Mouse (Mus musculus) cerebellum, postnatal 36 days (tissue): ENCODE results near the gene Olfr307.
"Not testable (repeated sequence)": the region's sequence is repeated elsewhere in the genome, so short reads cannot be mapped to it uniquely, and the experiment has no call there.

Experiments used
- DNase-seq, 2 experiments: peaks; one replicate each; pipeline ENCODE4 v3.0.0; 2021 to 2022; ENCODE audit warnings: mixed read lengths in 2 of 2

The Olfr307 gene

DNA sequence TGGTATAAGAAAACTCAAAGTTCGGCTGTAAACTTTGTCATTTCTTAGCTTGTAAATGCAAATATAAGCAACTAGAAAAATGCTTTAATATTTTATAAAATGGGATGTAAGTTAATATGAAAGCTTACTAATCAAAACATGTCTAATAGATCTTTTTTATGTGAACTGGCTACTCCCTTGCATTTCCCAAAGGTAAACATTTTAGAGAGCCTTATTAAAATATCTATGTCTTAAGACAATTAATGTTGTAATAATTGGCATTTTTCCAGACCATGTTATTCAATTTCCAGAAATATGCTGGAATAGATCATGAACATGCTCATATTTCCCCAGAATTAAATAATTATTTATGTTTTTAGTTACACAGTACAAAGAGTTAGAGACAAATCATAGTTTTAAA lies at the start of gene Olfr307:
Gene Olfr307 (minus strand): TSS at position 101 of the 400 bp plus-strand sequence.
- no peak for DNase-seq

DNA sequence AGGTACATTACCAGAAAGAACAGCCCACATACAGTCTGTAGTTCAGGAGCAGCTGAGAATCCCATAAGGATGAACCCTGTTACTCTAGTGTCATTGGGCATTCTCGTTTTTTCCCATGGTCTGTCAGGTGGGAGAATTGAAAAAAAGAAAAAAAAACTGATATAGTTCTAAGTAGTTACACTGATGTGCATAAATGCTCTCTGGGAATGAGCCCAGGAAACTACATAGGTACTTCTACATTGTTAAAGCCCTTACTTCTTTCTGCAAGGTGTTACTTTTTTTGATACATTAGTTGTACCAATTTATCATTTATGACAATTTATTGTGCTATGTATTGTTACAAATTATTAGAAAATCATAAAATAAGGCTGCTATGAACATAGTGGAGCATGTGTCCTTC lies 49.2 kb upstream of the Olfr307 start, which contains the start of gene Olfr304:
Gene Olfr304 (minus strand): TSS at position 101 of the 400 bp plus-strand sequence.
- no peak for DNase-seq

DNA sequence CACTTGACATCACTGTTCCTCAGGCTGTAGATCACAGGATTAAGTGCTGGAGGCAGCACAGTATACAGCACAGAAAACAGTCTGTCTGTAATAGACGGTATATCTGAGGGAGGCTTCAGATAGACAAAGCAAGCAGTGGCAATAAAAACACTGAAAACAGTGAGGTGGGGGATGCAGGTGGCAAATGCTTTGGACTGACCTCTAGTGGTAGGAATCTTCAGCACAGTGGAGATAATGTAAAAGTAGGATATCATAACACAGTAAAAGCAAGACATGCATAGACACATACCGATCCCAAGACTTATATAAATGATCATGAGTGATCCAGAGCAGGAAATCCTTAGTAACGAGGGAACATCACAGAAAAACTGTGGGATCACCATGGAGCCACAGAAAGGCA lies 48.4 kb upstream of the Olfr307 start:
- DNase-seq: no peak

DNA sequence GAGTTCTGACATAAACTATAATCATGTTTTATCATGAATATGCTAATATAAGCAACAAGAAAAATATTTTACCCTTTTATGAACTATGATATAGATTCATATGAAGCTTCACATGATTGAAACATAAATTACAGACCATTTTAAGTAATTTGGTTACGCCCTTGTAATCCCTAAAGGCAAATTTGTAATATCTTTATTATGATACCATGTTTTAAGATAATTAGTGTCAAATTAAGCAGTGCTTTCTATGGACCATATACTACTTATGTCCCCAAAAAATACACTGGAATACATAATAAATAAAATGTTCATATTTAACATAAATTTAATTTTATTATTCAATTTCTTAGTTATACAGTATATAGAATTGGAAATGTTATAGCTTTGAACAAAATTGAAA lies 29.4 kb upstream of the Olfr307 start, which contains the start of gene Olfr305:
Gene Olfr305 (minus strand): TSS at position 101 of the 400 bp plus-strand sequence.
- DNase-seq: no peak

DNA sequence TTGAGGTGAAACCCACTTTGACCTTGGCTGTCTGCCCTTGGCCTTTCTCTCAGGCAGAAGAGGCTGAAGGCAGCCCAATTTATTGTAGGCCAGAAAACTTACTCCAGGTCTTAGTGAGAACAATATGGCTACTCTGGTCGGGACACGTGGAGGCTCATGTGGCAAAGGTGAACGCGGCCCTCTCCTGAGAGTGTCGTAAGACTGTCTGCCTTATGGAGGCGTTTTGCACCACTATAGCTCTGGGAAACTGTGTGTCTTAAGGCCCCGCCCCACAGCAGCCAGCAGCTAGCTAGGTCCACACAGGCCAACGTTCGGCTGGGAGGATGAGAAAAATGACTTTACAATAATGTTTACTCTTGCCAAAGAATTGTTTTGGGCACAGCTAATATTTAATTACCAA lies 8.9 kb upstream of the Olfr307 start:
- DNase-seq: not testable (repeated sequence)

DNA sequence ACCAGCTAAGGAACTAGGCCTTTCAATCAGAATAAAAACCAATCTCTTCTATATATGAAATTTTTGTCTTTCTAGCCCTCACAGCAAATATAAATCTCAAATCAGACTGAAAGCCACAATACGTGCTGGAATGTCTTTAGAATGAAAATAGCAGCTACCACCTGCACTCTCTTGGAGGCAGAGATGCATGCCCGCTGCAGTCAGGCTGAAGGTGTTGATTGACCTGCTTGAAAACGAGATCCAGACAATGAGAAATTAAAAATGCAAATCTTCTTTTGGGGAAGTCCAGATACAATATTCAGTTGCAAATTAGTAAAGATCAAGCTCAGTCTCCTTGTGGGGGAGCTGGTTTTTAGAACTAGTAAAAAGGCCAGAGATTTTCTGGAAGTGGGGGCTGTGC lies 6.9 kb upstream of the Olfr307 start:
- no peak for DNase-seq

DNA sequence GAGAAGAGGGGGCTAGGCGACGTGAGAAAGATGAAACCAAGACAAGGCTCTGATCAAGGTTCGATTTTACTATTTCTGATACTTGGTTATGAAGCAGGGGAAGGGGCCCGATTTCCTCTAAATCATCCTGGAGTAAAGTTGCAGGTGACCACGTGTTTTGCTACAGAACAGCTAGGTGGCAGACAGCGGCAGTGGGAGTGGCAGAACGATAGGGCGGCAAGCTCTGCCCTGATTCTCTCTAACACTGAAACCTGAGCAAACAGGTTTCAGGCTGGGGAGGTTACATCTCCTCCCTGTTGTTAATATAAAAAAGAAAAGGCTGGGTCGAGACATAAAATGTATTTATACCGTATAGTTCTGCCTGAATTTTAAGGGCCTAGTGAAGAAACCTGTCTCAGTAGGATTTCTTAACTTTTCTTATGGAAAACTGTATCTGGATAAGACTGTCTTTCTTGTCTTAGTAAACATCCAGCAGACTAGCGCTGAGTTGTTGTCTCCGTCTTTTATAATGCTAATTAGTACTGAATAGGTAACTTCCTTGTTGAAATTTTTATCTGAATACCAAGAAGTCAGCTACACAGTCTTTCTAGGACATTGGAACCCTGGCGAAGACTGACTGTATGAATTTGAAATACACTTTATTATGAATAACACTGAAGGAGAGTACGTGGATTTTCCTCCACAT lies 5.6 kb upstream of the Olfr307 start:
- DNase-seq: no peak

DNA sequence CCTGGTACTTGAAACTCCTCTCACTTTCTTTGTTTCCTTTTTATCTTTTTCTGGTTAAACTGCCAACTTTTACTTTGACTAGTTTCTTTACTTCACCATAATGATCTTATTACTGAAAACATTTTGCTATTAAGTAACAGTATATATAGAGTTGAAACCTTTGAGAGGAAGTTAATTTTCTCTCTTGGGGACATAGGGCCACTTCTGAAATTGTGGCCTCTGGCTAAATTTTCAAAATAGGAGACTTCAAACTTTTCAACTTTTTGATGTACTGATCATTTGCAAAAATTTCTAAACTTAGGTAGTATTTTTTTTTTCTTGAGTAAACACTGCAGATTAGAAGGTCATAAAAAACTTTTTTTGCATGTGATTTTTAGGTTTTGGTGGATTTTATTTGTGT lies 11.9 kb downstream of the Olfr307 start, which contains the start of gene Olfr308:
Gene Olfr308 (minus strand): TSS at position 101 of the 400 bp plus-strand sequence.
- no peak for DNase-seq

DNA sequence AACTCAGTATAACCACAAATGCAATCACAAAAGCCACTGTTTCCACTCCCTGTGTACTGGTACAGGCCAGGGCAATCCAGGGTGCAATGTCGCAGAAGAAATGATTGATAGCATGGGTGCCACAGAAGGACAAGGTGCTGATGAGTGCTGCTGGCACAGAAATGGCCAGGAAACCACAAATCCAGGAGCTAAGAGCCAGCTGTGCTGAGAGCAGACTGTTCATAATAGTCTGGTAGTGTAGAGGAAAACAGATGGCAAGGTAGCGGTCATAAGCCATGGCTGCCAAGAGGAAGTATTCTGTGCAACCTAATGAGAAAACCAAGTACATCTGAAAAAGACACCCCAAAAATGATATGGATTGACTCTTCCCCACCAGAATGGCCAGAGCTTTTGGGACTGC lies 16.1 kb downstream of the Olfr307 start:
- DNase-seq: no peak

DNA sequence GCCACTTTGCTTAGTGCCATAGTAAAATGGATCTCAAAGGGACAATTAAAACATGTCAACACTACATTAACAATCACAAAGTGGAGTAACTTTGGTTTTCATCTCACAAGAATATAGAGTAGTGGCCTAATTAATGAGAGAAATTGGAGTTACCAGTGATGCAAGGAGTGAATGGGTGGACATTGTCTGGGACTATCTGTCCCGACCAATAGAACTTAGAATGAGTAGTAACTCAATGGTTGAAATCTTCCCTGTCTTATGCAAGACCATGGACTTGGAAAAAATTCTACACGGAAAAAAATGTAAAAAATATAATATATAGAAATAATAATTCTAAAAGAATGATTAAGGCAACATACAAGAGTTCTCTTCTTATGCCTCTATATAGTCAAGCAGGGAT lies 23.8 kb downstream of the Olfr307 start, which contains the start of gene Olfr309:
Gene Olfr309 (minus strand): TSS at position 101 of the 400 bp plus-strand sequence.
- DNase-seq: no peak
